Mouse (Mus musculus): ENCODE measurements around the gene Agfg2. TPM values are rescaled to one million over a fixed set of nuclear protein-coding genes. Genes with fewer than 3 reads are reported as not detected.
A peak's percentile ranks its signal among the peaks of the same experiment; 100 is the strongest.

Gene Agfg2
- polyA plus RNA-seq, 1 experiment, result 16.5 TPM

DNA sequence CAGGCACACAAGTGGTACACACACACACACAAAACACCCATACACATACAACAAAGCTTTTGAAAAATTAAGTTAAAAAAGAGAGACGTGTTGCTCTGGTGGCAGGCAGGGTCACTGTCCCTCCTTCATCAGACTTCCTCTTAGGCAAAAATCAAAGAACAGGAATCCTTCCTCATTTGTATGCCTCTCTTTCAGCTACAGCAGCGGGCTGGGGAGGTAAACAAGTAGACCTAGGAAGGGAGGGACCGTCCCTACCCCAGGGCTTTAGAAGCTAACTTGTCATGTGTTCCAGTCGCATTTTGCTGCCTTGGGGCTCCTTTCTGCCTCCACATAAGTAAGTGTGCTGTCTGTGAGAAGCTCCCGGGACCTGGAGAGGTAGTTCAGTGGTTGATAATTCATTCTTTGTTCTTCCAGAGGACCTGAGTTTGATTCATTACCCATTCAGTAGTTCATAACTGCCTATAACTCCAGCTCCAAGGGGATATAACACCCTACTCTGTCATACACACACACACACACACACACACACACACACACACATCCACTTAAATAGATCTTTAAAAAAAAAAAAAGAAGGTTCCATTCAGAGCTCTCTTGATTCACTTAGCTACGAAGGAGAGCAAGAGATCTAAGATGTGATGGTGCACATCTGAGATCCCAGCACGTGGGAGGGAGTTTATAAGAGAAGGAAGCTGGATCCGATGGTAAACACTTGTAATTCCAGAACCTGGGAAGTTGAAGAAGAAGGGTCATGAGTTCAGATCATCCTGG, 33.7 kb upstream of the Agfg2 start:
- DNase-seq (ENCODE audit: low read depth in 1 of 2, low spot score in 2 of 2), result peak; percentile 43 to 59
- TF ChIP-seq CTCF (IDR thresholded peaks at IDR 0.05; ENCODE audit: extremely low read depth, insufficient read depth, insufficient read length, insufficient replicate concordance) (no peak), POLR2A (IDR thresholded peaks at IDR 0.05; ENCODE audit: low read depth, low read length) (no peak)
- H3K4me1 ChIP-seq (ENCODE audit: control insufficient read depth, insufficient read depth, insufficient read length), result peaks cover 9% of the 10 kb centered on the region; the same call in 1 of the 2 replicates
- no peaks in the 10 kb centered on the region for H3K36me3 ChIP-seq (ENCODE audit: control insufficient read depth, insufficient read depth, low read length)
- no peak overlapping the region for H3K27ac ChIP-seq (ENCODE audit: insufficient read depth, low read length)
- H3K27me3 ChIP-seq (ENCODE audit: control insufficient read depth, insufficient read depth, low read length), result no peaks in the 10 kb centered on the region
- 33% methylated on average over 8 of the region's 8 CpGs for WGBS
- no peak overlapping the region for H3K4me3 ChIP-seq (ENCODE audit: extremely low read depth, insufficient read depth, insufficient read length)

DNA sequence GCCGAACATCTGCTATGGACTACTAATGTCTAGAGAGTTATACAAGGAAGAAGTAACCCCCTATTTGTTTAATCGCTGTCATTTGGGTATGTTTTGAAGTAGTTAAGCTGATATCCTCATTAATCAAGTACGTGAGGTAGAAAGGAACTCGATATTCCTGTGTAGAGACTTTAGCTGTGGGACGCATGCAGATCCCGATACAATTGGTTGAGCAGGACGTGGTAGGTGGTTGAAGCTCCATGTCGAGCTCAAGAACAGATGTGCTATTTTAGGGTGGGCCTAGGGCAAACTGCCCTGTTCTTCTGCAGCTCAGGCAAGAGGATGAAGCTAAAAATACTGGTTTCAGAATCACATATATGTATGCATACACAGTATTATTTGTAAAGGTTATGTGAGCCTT, 31.2 kb upstream of the Agfg2 start:
- Histone ChIP-seq H3K36me3 (ENCODE audit: control insufficient read depth, insufficient read depth, low read length) (no peaks in the 10 kb centered on the region), H3K27me3 (ENCODE audit: control insufficient read depth, insufficient read depth, low read length) (no peaks in the 10 kb centered on the region), H3K4me3 (ENCODE audit: extremely low read depth, insufficient read depth, insufficient read length) (no peak overlapping the region), H3K27ac (ENCODE audit: insufficient read depth, low read length) (no peak overlapping the region), H3K4me1 (ENCODE audit: control insufficient read depth, insufficient read depth, insufficient read length) (peaks cover 8% of the 10 kb centered on the region; the same call in 1 of the 2 replicates)
- no peak for DNase-seq (ENCODE audit: low read depth in 1 of 2, low spot score in 2 of 2)
- WGBS, result 73% methylated on average over 8 of the region's 8 CpGs
- TF ChIP-seq CTCF (IDR thresholded peaks at IDR 0.05; ENCODE audit: extremely low read depth, insufficient read depth, insufficient read length, insufficient replicate concordance) (no peak), POLR2A (IDR thresholded peaks at IDR 0.05; ENCODE audit: low read depth, low read length) (no peak)

DNA sequence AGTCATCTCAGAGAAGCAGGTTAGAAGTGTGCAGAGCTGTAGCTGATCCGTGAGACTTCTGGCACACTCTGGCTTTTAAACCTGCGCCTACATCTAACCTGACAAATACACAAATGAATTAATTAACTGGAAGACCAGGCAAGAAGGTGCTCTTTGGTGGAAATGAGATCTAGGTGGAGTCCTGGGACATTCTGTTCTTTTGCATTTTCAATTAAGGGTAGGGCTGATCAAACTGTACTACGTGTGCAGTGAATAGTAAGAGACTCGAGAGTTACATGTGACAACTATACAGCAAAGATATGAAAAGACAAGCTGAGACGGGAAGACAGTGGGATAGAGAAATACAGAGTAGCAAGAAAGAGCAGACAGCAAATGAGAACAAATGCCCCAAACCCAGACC, 28.9 kb upstream of the Agfg2 start:
- WGBS, result 90% methylated on average over 5 of the region's 5 CpGs
- Histone ChIP-seq H3K4me3 (ENCODE audit: extremely low read depth, insufficient read depth, insufficient read length) (no peak overlapping the region), H3K27ac (ENCODE audit: insufficient read depth, low read length) (no peak overlapping the region), H3K36me3 (ENCODE audit: control insufficient read depth, insufficient read depth, low read length) (no peaks in the 10 kb centered on the region), H3K27me3 (ENCODE audit: control insufficient read depth, insufficient read depth, low read length) (no peaks in the 10 kb centered on the region), H3K4me1 (ENCODE audit: control insufficient read depth, insufficient read depth, insufficient read length) (no peaks in the 10 kb centered on the region; the same call in 1 of the 2 replicates)
- TF ChIP-seq POLR2A (IDR thresholded peaks at IDR 0.05; ENCODE audit: low read depth, low read length) (no peak), CTCF (IDR thresholded peaks at IDR 0.05; ENCODE audit: extremely low read depth, insufficient read depth, insufficient read length, insufficient replicate concordance) (no peak)
- no peak for DNase-seq (ENCODE audit: low read depth in 1 of 2, low spot score in 2 of 2)

DNA sequence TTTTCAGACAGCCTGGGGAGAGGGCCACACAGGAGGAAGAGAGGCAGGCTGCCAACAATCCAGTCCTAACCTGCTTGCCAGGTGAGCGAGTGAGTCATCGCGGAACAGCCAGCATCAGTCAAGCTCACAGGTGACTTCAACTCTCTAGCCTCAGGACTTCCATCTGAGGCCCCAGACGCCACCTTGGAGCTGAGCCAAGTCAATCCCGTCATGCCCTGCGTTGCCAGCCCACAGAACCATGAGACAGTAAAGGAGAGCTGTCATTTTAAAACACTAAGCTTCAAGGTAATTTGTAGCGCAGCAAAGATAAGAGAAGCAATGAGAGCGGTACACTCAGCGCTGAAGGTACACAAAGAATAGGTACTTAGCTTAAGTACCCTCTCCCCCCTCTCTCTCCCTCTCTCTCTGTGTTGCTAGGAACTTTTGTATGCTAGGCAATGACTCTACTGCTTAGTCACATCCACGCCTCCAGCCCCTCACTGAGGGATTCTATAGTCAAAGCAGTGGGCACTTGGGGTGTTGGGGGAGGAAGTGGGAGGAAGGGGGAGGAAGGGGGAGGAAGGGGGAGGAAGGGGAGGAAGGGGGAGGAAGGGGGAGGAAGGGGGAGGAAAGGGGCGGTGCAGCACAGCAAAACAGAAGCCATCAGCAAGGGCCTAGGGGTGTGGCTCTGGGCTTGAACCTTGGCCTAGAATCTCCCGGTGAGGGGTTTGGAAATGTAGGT, 22.5 kb upstream of the Agfg2 start:
- Histone ChIP-seq H3K4me3 (ENCODE audit: extremely low read depth, insufficient read depth, insufficient read length) (no peak overlapping the region), H3K27me3 (ENCODE audit: control insufficient read depth, insufficient read depth, low read length) (no peaks in the 10 kb centered on the region), H3K4me1 (ENCODE audit: control insufficient read depth, insufficient read depth, insufficient read length) (peaks cover 13% of the 10 kb centered on the region), H3K27ac (ENCODE audit: insufficient read depth, low read length) (peak overlapping the region; percentile 67), H3K36me3 (ENCODE audit: control insufficient read depth, insufficient read depth, low read length) (no peaks in the 10 kb centered on the region)
- TF ChIP-seq CTCF (IDR thresholded peaks at IDR 0.05; ENCODE audit: extremely low read depth, insufficient read depth, insufficient read length, insufficient replicate concordance) (no peak), POLR2A (IDR thresholded peaks at IDR 0.05; ENCODE audit: low read depth, low read length) (no peak)
- 9% methylated on average over 12 of the region's 12 CpGs for WGBS
- DNase-seq (ENCODE audit: low read depth in 1 of 2, low spot score in 2 of 2), result peak; percentile 70 to 78

- peak in 1 of 2 experiments; percentile 23 for DNase-seq (ENCODE audit: low read depth in 1 of 2, low spot score in 2 of 2)
- TF ChIP-seq POLR2A (IDR thresholded peaks at IDR 0.05; ENCODE audit: low read depth, low read length) (no peak; the same call in 1 of the 2 replicates), CTCF (IDR thresholded peaks at IDR 0.05; ENCODE audit: extremely low read depth, insufficient read depth, insufficient read length, insufficient replicate concordance) (no peak)
- 6% methylated on average over 6 of the region's 6 CpGs for WGBS
- peaks cover 13% of the 10 kb centered on the region for H3K4me1 ChIP-seq (ENCODE audit: control insufficient read depth, insufficient read depth, insufficient read length)
- no peaks in the 10 kb centered on the region for H3K27me3 ChIP-seq (ENCODE audit: control insufficient read depth, insufficient read depth, low read length)
- no peaks in the 10 kb centered on the region for H3K36me3 ChIP-seq (ENCODE audit: control insufficient read depth, insufficient read depth, low read length)
- peak overlapping the region; percentile 26; the same call in 1 of the 2 replicates for H3K4me3 ChIP-seq (ENCODE audit: extremely low read depth, insufficient read depth, insufficient read length)
- H3K27ac ChIP-seq (ENCODE audit: insufficient read depth, low read length), result peak overlapping the region; percentile 86
Measured at GRCm38 (mm10) chr5:137705242-137705641, 20.7 kb upstream of the Agfg2 start.

DNA sequence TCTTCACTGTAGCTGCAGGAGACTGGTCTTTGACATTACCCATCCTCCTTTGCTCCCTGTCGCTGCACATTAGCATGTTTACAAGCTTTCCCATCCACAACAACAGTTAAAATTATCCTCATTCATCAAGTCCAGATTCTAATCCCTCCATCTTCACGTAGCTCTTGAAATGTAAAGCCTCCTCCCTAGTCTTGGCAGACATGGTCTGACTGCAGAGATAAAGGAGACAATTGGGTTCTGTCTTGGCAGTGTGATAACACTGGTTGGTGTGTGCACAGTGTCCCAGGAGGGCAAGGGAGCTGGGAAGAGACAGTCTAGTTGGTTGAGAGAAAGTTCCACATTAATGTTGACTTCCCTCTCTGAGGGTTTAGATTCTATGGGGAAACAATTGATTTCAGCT, 15.3 kb upstream of the Agfg2 start:
- 77% methylated on average over 2 of the region's 2 CpGs for WGBS

More for the DNA sequence above, 15.3 kb upstream of the Agfg2 start:
- TF ChIP-seq CTCF (IDR thresholded peaks at IDR 0.05; ENCODE audit: extremely low read depth, insufficient read depth, insufficient read length, insufficient replicate concordance) (no peak), POLR2A (IDR thresholded peaks at IDR 0.05; ENCODE audit: low read depth, low read length) (no peak)
- Histone ChIP-seq H3K27ac (ENCODE audit: insufficient read depth, low read length) (no peak overlapping the region), H3K4me3 (ENCODE audit: extremely low read depth, insufficient read depth, insufficient read length) (no peak overlapping the region), H3K4me1 (ENCODE audit: control insufficient read depth, insufficient read depth, insufficient read length) (peaks cover 7% of the 10 kb centered on the region), H3K27me3 (ENCODE audit: control insufficient read depth, insufficient read depth, low read length) (no peaks in the 10 kb centered on the region), H3K36me3 (ENCODE audit: control insufficient read depth, insufficient read depth, low read length) (no peaks in the 10 kb centered on the region)
- DNase-seq (ENCODE audit: low read depth in 1 of 2, low spot score in 2 of 2), result no peak
